Mouse (Mus musculus) neural tube, embryonic 11.5 days (tissue): Measurements from ENCODE around the gene Nxph4. TPM values are rescaled to one million over a fixed set of nuclear protein-coding genes. Genes with fewer than 3 reads are reported as not detected.

Experiments
- ATAC-seq: fragments of 200-750 bp; cut with Nextera tagmentation; 2 replicates; pipeline ENCODE4 v1.8.0; 2017; ENCODE audit warnings: moderate number of reproducible peaks, mild to moderate bottlenecking, moderate TSS enrichment, moderate library complexity; ENCODE audit not compliant: insufficient read depth, low FRiP score, low TSS enrichment
- DNase-seq: peaks from one replicate; pipeline ENCODE4 v3.0.0-alpha.2; 2015; ENCODE audit warnings: low spot score
- H3K27ac ChIP-seq: fragments of 300-500 bp; sonication (generic); 2 replicates; pipeline ENCODE4 v1.5.1; 2014; ENCODE audit warnings: low read depth, mild to moderate bottlenecking, low read length
- H3K27me3 ChIP-seq: fragments of 300-500 bp; sonication (generic); 2 replicates; pipeline ENCODE4 v1.6.1; 2014; ENCODE audit warnings: mild to moderate bottlenecking, low read length, mixed read lengths; ENCODE audit not compliant: control insufficient read depth, insufficient read depth
- H3K36me3 ChIP-seq: fragments of 300-500 bp; sonication (generic); 2 replicates; pipeline ENCODE4 v1.6.1; 2014; ENCODE audit warnings: mild to moderate bottlenecking, low read length, moderate library complexity, mixed read lengths; ENCODE audit not compliant: control insufficient read depth, insufficient read depth
- H3K4me1 ChIP-seq: fragments of 300-500 bp; sonication (generic); 2 replicates; pipeline ENCODE4 v1.6.1; 2014; ENCODE audit warnings: low read length, mixed read lengths; ENCODE audit not compliant: control insufficient read depth, insufficient read depth
- H3K4me2 ChIP-seq: fragments of 300-500 bp; sonication (generic); 2 replicates; pipeline ENCODE4 v1.6.1; 2014; ENCODE audit warnings: low read depth, mild to moderate bottlenecking, moderate library complexity
- H3K4me3 ChIP-seq: fragments of 300-500 bp; sonication (generic); 2 replicates; pipeline ENCODE4 v1.5.1; 2014; ENCODE audit warnings: low read depth, low read length
- H3K9ac ChIP-seq: fragments of 300-500 bp; sonication (generic); 2 replicates; pipeline ENCODE4 v1.6.1; 2014; ENCODE audit warnings: mild to moderate bottlenecking, low read length
- H3K9me3 ChIP-seq: fragments of 300-500 bp; sonication (generic); 2 replicates; pipeline ENCODE4 v1.6.1; 2016; ENCODE audit warnings: low read length; ENCODE audit not compliant: control insufficient read depth
- WGBS: fragments of 180-500 bp; shearing (Covaris S2); extraction: QIAGEN DNeasy Blood & Tissue Kit; methylation state at CpG from one replicate; pipeline ENCODE4 v1.1.7; 2014; 5-methylcytosine and 5-hydroxymethylcytosine counted together
- polyA plus RNA-seq: library from polyadenylated mRNA; unstranded; fragments of >200 nt; fragmentation: Nextera tagmentation; extraction: Ambion mirVana; gene quantifications from 2 replicates; pipeline ENCODE4 v1.2.1, GENCODE M21; 2014

Nxph4 gene
- polyA plus RNA-seq, 1 experiment from 2014 or later: 45.7 TPM

- H3K9me3 ChIP-seq: no peaks in the 10 kb centered on the region
- H3K4me2 ChIP-seq: no peak overlapping the region
- no peak for DNase-seq
- H3K4me1 ChIP-seq: no peaks in the 10 kb centered on the region
- WGBS: 91% methylated on average over 17 of the region's 17 CpGs
- H3K27me3 ChIP-seq: no peaks in the 10 kb centered on the region
- no peak overlapping the region for H3K9ac ChIP-seq
- no peak for ATAC-seq
- peaks cover 28% of the 10 kb centered on the region for H3K36me3 ChIP-seq
- no peak overlapping the region for H3K27ac ChIP-seq
- H3K4me3 ChIP-seq: no peak overlapping the region
Measured at GRCm38 (mm10) chr10:127570937-127571641, 36.7 kb upstream of the Nxph4 start.

GRCm38 (mm10) chr10:127570384-127570783 lies 36.0 kb upstream of the Nxph4 start:
- Histone ChIP-seq H3K9ac (no peak overlapping the region), H3K4me2 (no peak overlapping the region), H3K4me3 (no peak overlapping the region), H3K9me3 (no peaks in the 10 kb centered on the region), H3K4me1 (no peaks in the 10 kb centered on the region), H3K36me3 (peaks cover 31% of the 10 kb centered on the region), H3K27ac (no peak overlapping the region), H3K27me3 (no peaks in the 10 kb centered on the region)
- DNase-seq (no peak), ATAC-seq (no peak)
- WGBS: 88% methylated on average over 6 of the region's 6 CpGs

GRCm38 (mm10) chr10:127569450-127569849 lies 35.1 kb upstream of the Nxph4 start:
- no peak; the same call in 1 of the 2 replicates for ATAC-seq
- no peak overlapping the region for H3K9ac ChIP-seq

GRCm38 (mm10) chr10:127566553-127567326 lies 32.4 kb upstream of the Nxph4 start:
- no peak overlapping the region for H3K4me2 ChIP-seq
- H3K27ac ChIP-seq: no peak overlapping the region
- H3K36me3 ChIP-seq: peaks cover 20% of the 10 kb centered on the region
- DNase-seq: no peak
- WGBS: 95% methylated on average over 28 of the region's 28 CpGs
- H3K9me3 ChIP-seq: no peaks in the 10 kb centered on the region
- H3K4me3 ChIP-seq: no peak overlapping the region
- H3K9ac ChIP-seq: no peak overlapping the region
- no peaks in the 10 kb centered on the region for H3K4me1 ChIP-seq
- ATAC-seq: no peak
- H3K27me3 ChIP-seq: no peaks in the 10 kb centered on the region

More at GRCm38 (mm10) chr10:127569450-127569849, 35.1 kb upstream of the Nxph4 start:
- H3K4me2 ChIP-seq: no peak overlapping the region
- WGBS: 31% methylated on average over 3 of the region's 3 CpGs
- H3K4me3 ChIP-seq: no peak overlapping the region
- no peaks in the 10 kb centered on the region for H3K4me1 ChIP-seq
- peak; percentile 79 for DNase-seq
- no peaks in the 10 kb centered on the region for H3K27me3 ChIP-seq
- H3K27ac ChIP-seq: no peak overlapping the region
- peaks cover 25% of the 10 kb centered on the region for H3K36me3 ChIP-seq
- H3K9me3 ChIP-seq: no peaks in the 10 kb centered on the region

- no peak for ATAC-seq
- H3K4me2 ChIP-seq: no peak overlapping the region
- no peaks in the 10 kb centered on the region for H3K27me3 ChIP-seq
- H3K4me1 ChIP-seq: no peaks in the 10 kb centered on the region
- WGBS: 50% methylated on average over 13 of the region's 13 CpGs
- peaks cover 28% of the 10 kb centered on the region for H3K36me3 ChIP-seq
- H3K4me3 ChIP-seq: no peak overlapping the region
- no peak overlapping the region for H3K27ac ChIP-seq
- DNase-seq: no peak
- H3K9me3 ChIP-seq: no peaks in the 10 kb centered on the region
- no peak overlapping the region for H3K9ac ChIP-seq
Measured at GRCm38 (mm10) chr10:127564301-127564700, 29.9 kb upstream of the Nxph4 start.

- H3K4me1 ChIP-seq: no peaks in the 10 kb centered on the region
- H3K27me3 ChIP-seq: no peaks in the 10 kb centered on the region
- H3K4me2 ChIP-seq: no peak overlapping the region
- ATAC-seq: no peak
- H3K4me3 ChIP-seq: no peak overlapping the region
- no peak overlapping the region for H3K9ac ChIP-seq
- peaks cover 27% of the 10 kb centered on the region for H3K36me3 ChIP-seq
- no peak for DNase-seq
- 77% methylated on average over 8 of the region's 8 CpGs for WGBS
- no peak overlapping the region for H3K27ac ChIP-seq
- no peaks in the 10 kb centered on the region for H3K9me3 ChIP-seq
Measured at GRCm38 (mm10) chr10:127563840-127564239, 29.5 kb upstream of the Nxph4 start.

GRCm38 (mm10) chr10:127561145-127561544 lies 26.8 kb upstream of the Nxph4 start:
- H3K9me3 ChIP-seq: no peaks in the 10 kb centered on the region
- H3K4me1 ChIP-seq: no peaks in the 10 kb centered on the region
- ATAC-seq (no peak), DNase-seq (no peak)
- H3K4me2 ChIP-seq: no peak overlapping the region
- peaks cover 41% of the 10 kb centered on the region for H3K36me3 ChIP-seq
- H3K27me3 ChIP-seq: no peaks in the 10 kb centered on the region
- H3K4me3 ChIP-seq: no peak overlapping the region
- no peak overlapping the region for H3K27ac ChIP-seq
- H3K9ac ChIP-seq: no peak overlapping the region

GRCm38 (mm10) chr10:127557397-127557796 lies 23.0 kb upstream of the Nxph4 start:
- 88% methylated on average over 13 of the region's 13 CpGs for WGBS
- Histone ChIP-seq H3K36me3 (peaks cover 48% of the 10 kb centered on the region), H3K4me3 (no peak overlapping the region), H3K9ac (no peak overlapping the region), H3K27me3 (no peaks in the 10 kb centered on the region), H3K27ac (no peak overlapping the region), H3K9me3 (no peaks in the 10 kb centered on the region), H3K4me2 (no peak overlapping the region), H3K4me1 (no peaks in the 10 kb centered on the region)
- DNase-seq (no peak), ATAC-seq (no peak)

- no peaks in the 10 kb centered on the region for H3K4me1 ChIP-seq
- DNase-seq (peak; percentile 46), ATAC-seq (no peak)
- peaks cover 50% of the 10 kb centered on the region for H3K36me3 ChIP-seq
- H3K9ac ChIP-seq: no peak overlapping the region
- 62% methylated on average over 18 of the region's 18 CpGs for WGBS
- no peak overlapping the region for H3K27ac ChIP-seq
- H3K9me3 ChIP-seq: no peaks in the 10 kb centered on the region
- H3K4me2 ChIP-seq: no peak overlapping the region
- no peak overlapping the region for H3K4me3 ChIP-seq
- no peaks in the 10 kb centered on the region for H3K27me3 ChIP-seq
Measured at GRCm38 (mm10) chr10:127555703-127556102, 21.3 kb upstream of the Nxph4 start.
